Mouse (Mus musculus) fibroblast of lung, adult 2 months (primary cell): ENCODE measurements at regions not wholly inside any gene's neighbourhood (a gene's known extent, or its start where the extent isn't known, plus 50 kb on each side); places are given as distances from the start of the nearest gene placed in this dataset.

Experiments
- DNase-seq: peaks from one replicate; pipeline ENCODE4 v3.0.0-alpha.2; 2011; ENCODE audit warnings: low read depth

DNA sequence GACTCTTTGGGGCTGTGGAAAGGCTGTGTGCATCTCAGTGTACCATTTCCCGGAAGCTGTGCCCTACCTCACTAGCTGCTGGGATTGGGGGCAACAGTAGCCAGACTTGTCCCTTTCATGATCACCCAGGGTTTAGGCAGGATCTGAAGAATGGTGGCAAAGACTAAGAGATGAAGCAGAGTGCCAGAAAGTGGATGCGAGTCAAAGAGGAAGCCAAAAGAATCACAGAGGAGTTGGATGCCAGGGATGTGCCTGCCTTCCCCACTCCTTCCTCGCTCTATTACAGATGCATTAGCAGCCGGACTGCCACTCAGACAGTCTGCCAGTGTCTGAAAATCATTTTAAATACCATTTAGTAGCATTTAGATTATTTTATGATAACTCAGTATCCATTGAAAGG lies 271.5 kb upstream of the Slc24a2 start:
- DNase-seq = no peak

DNA sequence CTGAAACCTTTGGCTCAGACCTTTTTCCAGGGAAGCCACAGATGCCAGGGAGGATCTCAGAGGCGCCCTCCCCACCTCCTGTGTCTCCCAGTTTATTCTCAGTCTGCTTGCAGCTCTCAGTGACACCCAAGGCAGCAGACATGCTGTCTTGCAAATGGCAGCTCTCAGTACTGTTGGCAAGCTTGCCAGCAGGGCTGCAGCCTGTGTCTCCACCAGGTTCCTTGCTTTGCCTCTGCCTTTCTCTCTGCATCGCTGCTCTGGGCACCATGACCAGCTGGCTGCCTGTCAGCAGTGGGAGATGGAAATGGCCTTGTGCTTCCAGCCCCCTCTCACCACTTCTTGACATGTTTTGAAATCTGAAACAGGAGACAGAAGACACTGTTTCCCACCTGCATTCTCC lies 270.2 kb upstream of the Slc24a2 start:
- DNase-seq = no peak

DNA sequence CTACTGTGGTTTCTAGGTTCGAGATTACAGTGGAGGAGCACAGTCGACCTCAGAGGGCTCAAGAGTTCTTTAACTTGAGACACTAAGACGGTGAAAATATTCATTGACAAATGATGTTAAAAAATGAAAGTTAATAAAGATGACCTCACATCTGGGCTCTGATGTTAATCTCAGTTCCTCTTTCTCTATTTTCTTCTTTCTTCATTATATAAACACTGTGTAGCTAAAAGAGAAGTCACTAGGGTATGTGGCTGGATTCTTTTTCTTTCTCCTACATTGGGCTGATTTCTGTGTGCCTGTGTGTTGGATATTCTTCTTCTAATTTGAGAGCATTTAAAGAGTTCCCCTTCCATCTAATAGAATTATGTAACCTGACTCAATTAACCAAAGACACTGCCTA lies 257.5 kb upstream of the Slc24a2 start:
- no peak for DNase-seq

- DNase-seq = no peak
Measured at GRCm38 (mm10) chr4:87475537-87475936, 245.3 kb upstream of the Slc24a2 start.

- no peak for DNase-seq
Measured at GRCm38 (mm10) chr4:87473331-87474039, 243.2 kb upstream of the Slc24a2 start.

GRCm38 (mm10) chr4:87472787-87473186 lies 242.5 kb upstream of the Slc24a2 start:
- no peak for DNase-seq

DNA sequence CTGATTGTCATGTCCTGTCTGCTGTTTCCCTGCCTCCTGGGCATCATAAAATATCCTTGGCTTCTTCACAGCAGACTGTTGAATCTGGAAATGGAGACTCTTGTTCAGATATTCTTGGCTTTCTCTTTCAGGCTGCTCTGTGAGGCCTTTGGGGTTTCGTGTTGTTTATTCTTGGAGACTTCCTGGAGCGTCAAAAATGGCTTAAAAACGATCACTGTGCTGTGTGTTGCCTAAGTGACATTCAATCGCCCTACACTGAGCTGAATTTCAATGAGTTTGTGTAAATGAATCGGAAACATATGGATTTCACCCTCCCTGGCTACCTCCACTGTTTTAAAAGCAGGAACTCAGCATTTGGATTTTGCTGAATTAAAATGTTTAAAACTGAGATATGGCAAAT lies 241.1 kb upstream of the Slc24a2 start:
- DNase-seq = no peak

GRCm38 (mm10) chr4:87467600-87467999 lies 237.3 kb upstream of the Slc24a2 start:
- DNase-seq = no peak

DNA sequence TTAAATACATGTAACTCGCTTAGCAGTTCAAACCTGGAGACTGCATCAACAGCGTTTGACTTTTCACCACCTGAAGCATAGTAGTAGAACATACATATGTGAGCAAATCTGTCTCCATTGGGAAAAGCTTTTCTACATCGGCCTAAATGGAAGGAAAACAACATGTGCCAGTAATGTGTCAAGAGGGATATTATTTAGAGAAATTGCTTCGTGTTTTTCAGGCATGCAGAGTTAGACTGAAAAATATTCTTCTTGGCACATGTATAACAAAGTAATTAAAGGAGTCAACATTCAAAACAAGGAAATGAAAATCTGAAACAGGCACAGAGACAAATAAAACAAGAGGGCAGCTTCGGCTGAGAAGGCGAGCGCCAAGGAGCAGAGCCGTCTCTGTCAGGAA lies 236.7 kb upstream of the Slc24a2 start:
- no peak for DNase-seq

- DNase-seq = peak; percentile 41
Measured at GRCm38 (mm10) chr4:87461181-87461912, 231.1 kb upstream of the Slc24a2 start.

- DNase-seq = no peak
Measured at GRCm38 (mm10) chr4:87455863-87456578, 225.7 kb upstream of the Slc24a2 start.

GRCm38 (mm10) chr4:87452122-87452521 lies 221.8 kb upstream of the Slc24a2 start:
- no peak for DNase-seq

- no peak for DNase-seq
Measured at GRCm38 (mm10) chr4:87451251-87451650, 221.0 kb upstream of the Slc24a2 start.

DNA sequence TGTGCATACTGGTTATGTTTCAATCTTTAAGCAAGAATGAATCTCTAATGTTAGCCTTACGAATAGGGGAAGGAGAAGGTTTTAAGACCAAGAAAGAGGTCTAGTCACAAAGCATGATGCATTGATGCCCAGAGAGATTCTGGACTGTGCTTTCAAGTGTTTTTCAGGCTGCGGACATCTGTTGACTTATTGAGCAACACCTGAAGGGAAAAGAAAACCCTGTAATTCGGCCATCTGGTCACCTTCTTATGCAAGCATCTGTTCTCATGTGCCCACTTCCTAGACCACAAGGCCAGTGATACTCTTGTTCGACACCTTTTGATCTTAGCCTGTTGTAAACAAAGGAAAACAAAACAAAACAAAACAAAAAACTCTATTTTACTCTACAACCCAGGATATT lies 218.1 kb upstream of the Slc24a2 start:
- DNase-seq = no peak

GRCm38 (mm10) chr4:87446856-87447255 lies 216.6 kb upstream of the Slc24a2 start:
- DNase-seq = no peak

- DNase-seq = no peak
Measured at GRCm38 (mm10) chr4:87434136-87434535, 203.9 kb upstream of the Slc24a2 start.

DNA sequence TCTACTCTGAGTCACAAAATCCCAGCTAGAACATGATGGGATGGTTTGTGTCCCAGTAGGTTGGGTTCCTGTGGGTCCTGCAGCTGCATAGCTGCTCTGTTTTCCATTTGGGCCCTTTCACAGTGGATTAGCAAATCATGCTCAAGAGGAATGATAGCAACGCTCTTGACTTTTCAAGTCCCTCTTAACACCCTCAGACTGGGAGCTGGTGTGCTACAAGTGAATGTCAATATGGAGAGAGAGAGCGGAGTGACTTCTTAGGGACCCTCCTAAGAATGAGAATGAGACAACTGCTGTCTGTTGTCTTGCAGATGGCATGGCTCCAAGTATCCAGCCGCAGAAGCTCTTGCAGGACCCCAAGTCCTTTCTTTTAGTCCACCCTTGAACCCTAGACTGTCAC lies 198.1 kb upstream of the Slc24a2 start:
- no peak for DNase-seq

DNA sequence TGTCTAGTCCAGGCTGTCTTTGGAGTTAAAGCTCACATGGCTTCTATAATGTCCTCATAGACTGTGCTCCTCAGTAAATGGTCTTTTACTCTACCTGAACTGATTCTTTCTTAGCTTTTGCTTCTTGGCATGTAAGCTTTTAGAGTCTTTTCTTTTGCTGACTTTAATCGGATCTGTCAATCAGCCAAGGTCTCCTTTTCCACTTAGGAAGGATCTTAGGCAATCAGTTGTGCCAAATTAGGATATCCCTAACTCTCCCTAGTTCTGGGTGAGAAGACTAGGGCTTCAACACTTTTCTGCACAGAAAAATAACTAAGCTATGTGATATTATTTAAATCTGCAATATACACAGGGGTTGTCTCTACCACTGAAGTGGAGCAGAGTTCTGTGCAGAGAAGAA lies 193.8 kb upstream of the Slc24a2 start:
- no peak for DNase-seq

DNA sequence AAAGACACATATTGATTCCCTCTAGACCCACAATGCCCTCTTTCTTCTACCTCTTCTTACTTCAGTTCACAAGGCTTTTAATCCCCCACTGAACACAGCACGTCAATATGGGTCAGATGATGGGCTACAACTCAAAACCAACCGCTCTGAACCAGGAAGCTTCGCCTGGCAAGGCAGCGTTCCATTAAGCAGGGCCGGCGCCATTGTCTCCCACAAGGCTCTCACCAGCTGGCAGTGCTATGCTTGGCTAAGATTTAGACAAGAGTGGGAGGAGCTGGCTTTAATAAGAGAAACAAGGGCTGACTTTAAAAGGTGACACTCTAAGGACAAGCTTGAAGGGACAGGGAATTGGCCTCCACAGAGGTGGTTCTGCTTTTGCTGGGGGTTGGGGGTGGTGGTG lies 192.3 kb upstream of the Slc24a2 start:
- DNase-seq = no peak

DNA sequence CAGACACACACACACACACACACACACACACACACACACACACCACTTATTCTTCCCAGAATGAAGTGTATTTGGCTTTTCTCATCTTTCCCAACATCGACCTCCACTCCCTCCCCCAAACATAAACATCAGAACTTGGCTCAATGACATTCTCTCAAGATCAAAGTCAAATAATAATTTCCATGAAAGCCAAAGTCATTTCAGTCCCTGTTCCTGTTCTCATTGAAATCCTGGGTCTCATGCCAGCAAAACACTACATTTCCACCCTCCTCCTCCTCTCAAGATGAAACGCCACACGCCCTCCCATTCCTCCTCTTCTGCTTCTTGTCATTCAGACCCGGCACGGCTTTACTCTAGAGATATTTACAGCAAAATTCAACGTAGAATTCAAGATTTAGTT lies 173.1 kb upstream of the Slc24a2 start:
- no peak for DNase-seq

GRCm38 (mm10) chr4:87402173-87402556 lies 171.9 kb upstream of the Slc24a2 start:
- DNase-seq = no peak

GRCm38 (mm10) chr4:87401316-87402172 lies 171.3 kb upstream of the Slc24a2 start:
- DNase-seq = no peak
